Mouse (Mus musculus) erythroblast, adult 5-6 weeks (primary cell): ENCODE data around the gene Herc3. TPM values are rescaled to one million over a fixed set of nuclear protein-coding genes. Genes with fewer than 3 reads are reported as not detected.
"Not testable (repeated sequence)": the region's sequence is repeated elsewhere in the genome, so short reads cannot be mapped to it uniquely, and the experiment has no call there.

Source experiments
- ATAC-seq: replicated peaks from 2 replicates; pipeline ENCODE4 v1.8.0; 2016; ENCODE audit warnings: moderate number of reproducible peaks, mild to moderate bottlenecking, moderate TSS enrichment, inconsistent platforms; ENCODE audit not compliant: poor library complexity, low FRiP score, severe bottlenecking
- total RNA-seq, 2 experiments: library from RNA; stranded (forward) in 1 of 2; stranded (reverse) in 1 of 2; fragments of 150-400 nt in 1 of 2; fragments of 200-764, 138-1000 nt in 1 of 2; gene quantifications; 2 replicates each; pipeline versions ENCODE4 v1.2.3 to v1.2.4; 2015 to 2017; ENCODE audit warnings: low replicate concordance in 2 of 2

Gene Herc3
- total RNA-seq, 2 experiments from 2014 or later = 2.9 to 9.2 TPM

DNA sequence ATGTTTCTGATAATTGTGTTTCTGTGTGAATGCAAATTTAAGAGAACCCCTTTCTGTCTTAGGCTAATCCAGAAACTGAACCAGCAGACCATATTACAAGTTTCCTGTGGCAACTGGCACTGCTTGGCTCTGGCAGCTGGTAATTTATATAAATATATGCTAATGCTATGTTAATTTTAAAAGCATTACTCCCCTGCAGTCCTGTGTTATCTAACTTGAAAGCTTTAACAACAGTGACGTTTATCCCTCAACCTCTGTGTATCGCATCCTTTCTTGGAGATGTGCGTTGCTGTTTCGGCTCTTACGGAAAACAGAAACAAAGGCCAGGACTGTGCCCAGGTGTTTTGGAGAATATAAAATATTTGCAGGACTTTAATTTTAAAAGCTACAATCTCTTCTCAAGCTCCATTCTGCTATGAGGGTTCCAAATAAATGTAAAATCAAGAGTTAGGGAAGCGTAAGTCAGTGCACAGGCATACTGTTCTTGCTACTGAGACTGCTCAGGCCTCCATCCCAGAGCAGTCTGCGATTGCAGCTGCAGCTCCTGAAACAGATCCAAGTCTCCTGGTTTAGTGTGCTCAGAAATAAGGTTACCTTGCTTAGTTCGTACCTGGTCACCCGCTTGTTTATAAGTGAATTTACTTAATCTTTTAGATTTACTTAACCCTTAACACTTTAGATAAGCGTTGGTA lies 24.6 kb downstream of the Herc3 start:
- no peak for ATAC-seq

DNA sequence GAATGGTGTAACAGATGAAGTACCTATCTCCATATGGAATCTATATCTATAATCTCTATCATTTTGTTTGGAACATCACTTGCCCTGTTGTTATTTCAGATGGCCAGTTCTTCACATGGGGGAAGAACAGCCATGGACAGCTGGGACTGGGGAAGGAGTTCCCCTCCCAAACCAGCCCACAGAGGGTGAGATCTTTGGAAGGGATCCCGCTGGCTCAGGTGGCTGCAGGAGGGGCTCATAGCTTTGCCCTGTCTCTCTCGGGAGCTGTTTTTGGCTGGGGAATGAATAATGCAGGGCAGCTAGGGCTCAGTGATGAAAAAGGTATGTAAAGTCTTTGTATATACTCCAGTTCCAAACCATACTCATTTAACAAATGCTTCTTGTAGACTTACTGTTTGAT lies 25.2 kb downstream of the Herc3 start:
- ATAC-seq = no peak

DNA sequence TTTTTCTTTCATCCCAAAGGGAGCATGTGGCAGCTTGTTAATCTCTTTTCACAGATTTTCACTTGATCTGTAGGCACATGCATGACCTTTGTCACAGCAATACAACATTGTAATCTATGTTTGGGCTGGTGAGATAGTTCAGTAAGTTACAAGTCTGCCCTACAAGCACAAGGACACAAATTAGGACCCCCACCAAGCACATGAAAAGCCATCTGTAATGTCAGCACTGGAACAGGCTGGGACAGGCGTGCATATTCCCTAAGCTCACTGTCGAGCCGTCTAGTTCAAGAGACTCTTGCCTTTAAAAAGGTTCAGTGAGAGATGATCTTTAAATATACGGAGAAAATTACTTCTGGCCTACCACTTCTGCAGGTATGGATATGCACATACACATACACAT lies 28.3 kb downstream of the Herc3 start:
- no peak for ATAC-seq

DNA sequence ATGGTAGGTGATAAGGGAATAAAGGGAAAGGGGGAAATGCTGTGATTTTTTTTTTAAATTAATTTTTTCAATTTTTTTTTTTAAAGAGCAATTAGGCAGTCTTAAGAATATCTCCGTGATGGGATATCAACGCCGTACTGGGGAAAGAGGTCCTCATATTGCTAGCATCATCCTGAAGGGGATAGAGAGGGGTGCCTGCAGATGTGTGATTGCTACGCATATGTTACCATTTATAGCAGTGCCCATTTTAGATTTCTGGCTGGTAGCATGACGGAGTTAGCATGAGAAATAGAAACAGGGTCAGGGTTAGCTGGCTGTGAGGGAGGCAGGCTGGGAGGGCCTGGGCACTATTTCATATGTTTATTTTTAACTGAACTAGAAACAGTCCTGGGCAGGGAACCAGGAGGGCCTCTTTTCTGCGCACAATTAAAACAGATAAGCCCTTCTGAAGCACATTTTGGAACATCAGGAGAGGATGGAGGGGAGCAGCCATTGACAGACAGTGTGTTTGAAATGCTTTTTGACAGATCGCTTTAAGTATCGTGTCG lies 31.3 kb downstream of the Herc3 start:
- no peak for ATAC-seq

DNA sequence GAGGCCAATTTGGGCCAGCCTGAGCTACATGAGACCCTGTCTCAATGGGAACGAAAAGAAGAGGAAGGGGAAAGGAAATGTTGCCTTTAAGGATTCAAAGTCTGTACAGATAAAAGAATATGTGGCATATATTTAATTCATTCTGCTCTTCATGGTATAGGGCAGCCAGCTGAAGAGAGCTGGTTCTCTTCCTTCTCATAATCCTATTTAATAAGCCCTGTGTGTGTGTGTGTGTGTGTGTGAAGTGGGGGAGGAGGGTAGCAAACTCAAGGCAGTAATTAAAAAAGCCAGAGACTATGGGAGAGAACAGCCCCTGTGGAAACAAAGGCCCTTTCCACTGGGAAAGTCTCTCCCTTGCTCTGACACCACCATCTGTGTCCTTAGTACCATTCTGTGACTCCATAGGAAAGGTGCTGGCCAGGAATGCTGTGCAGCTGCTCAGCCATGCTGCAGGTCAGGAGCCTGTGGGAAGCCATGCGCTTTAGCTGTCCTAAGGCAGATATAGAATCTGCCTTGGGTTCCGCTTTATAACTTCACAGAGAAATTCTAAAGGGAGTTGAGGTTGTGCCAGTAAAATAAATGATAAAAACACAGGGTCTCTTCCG lies 32.5 kb downstream of the Herc3 start:
- no peak for ATAC-seq

DNA sequence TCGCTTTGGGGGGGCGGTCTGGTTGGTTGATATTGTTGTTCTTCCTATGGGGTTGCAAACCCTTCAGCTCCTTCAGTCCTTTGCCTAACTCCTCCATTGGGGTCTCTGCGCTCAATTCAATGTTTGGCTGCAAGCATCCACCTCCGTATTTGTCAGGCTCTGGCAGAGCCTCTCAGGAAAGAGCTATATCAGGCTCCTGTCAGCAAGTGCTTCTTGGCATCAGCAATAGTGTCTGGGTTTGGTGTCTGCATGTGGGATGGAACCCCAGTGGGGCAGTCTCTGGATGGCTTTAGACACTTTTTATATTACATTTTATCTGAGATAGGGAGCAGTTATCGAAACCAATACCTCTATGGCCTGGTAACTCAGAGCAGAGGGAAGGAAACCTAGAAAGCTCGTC lies 36.6 kb downstream of the Herc3 start:
- ATAC-seq = not testable (repeated sequence)

DNA sequence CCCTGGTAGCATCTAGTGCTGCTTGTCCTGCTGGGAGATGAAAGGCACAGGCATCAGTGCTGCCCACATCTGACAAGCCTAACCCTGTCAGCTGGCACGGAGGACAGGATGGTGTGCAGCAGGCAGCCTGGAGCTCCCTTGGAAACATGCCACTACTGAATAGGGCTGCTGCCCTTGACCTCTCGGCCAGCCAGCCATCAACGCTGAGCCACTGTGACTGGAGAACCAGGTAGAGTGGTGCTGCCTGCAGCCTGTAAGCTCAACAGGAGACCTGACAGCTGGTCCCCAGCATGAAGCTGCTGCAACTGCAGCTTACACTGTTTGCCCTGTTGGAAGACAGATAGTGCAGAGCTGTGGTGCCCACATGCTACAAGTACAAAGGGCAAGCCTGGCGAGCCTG lies 48.3 kb downstream of the Herc3 start:
- no peak for ATAC-seq

DNA sequence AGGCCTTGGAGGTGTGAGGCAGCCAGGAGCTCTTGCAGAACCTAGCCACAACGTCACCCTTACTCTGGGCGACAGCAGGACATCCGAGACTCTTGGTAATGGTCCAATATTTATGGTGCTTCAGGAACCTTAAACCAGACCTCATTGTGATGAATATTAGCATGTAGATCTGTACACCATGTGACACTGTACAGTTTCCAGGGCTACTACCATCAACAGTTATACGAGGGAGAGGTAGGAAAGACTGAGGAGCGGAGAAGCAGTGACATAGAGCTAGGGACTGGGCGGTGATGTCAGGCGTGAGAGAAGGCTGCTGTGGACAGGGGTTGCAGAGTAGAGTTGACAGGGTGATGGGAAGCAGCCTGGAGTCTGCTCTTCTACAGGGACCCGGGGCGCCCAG lies 48.7 kb downstream of the Herc3 start:
- ATAC-seq = no peak

DNA sequence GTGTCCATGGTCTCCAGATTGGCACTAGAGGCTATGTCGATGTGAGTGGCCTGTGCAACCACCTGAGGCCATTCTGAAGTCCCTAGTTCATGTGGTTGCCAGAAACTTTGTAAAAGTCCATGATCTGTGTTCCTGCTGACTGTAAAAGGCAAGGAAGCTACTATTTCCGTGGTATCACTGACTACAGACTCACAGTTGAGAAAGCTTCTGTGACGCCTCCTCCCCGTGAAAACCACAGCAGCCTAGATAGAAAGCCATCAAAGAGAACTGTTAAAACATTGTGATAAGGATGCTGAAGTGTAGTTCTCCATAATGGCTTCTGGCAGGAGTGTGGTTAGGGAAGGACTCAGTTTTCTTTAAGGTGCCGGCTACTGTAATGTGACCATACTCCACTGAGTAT lies 49.6 kb downstream of the Herc3 start:
- no peak for ATAC-seq

DNA sequence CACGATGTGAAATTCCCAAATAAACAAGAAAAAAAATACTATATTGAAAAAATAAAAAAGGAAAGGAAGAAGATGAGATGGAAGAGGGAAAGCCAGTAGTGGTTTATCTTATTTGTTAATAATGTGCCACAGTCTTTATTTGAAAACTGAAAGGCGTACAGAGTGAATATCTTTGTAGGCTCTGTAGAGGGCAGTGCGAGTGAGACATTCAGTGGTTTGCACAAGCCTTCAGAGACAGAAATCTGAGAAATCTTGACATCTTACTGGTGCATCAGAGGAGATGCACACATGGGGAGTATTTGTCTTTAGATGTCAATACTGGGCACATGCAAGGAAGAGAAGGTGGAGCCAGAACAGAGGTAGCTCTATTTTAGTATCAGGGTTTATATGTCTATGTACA lies 50.1 kb downstream of the Herc3 start:
- ATAC-seq = no peak

DNA sequence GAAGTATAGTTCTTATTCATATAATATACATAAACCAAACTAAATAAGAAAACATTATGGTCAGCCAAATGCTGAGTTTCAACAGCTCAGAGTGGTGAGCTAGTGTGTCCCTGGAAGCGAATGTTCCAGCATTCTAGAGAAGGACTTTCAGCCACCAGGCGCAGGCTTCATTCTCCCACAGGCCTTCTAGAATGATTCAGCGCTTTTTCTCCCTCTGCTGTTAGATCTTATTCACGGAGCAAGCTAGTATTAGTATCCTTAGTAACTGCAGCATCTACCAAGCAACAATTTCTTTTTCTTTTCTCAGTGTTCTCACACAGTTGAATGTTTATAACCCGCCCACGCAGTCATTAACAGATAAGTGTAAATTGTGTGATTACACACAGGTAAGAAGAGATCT lies 51.0 kb downstream of the Herc3 start:
- ATAC-seq = no peak

DNA sequence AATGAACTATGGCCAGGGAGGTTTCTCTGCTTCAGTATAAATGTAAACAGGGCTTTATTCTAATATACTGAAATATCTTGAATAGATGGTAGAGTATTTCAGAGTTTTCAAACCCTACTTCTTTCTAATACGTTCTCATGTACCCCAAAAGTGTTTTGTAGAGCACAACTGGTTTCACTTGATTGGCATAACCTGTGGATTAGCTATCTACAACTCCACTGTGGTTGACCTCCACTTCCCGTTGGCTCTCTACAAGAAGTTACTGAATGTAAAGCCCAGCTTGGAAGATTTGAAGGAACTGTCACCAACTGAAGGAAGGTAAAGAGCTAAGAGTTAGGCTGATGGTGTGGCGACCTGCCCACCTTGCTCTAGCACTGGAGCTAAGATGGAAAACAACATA lies 58.7 kb downstream of the Herc3 start:
- no peak for ATAC-seq

DNA sequence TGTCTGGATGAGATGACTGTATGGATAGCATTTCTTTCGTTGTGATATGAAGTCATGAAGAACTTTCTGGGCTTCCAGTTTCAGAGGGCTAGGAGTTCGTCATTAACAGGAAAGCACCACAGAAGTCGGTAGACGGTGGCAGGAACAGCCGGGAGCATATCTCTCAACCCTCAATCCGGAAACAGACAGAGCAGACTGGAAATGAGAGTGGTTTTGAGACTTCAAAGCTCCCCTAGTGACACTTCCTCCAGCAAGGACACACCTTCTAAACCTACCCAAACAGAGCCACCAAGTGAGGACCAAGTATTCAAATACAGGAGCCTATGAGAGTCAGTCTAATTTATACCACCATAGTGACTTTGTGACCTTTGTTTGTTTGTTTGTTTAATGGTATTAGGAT lies 62.0 kb downstream of the Herc3 start:
- ATAC-seq = no peak

DNA sequence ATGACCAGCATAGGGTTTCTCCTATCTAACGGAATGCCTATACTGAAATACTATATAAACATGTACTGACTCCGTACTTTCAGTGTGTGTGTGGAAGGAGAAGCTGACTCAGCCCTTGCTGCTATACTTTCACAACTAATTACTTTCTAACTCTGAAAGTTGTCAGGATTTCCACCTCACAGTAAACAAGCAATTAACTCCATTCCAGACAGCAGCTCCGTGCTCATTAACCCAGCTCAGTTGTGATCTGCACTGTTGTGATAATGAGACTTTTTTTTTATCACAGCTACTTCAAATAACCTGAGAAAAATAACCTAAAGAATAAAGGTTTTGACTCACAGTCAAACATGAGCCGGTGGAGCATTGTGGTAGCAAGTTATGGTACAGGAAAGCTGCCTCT lies 63.7 kb downstream of the Herc3 start:
- ATAC-seq = no peak

DNA sequence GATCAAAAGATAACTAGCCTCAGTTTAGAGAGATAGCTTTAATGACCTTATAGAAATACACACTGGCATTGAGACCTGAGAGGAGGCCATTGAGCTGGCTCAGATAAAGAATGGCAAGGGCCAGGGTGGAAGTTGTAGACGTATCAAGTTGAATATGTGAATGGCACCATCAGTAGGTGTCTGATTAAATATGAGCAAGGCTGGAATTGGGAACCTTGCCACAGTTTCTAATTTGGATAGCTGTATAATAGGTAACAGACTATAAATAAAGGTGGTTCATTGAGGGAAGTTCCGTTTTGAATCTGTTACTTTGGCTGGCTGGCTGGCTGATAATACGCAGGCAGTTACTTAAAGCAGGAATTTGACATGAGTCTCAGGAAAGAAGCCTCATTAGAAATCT lies 65.4 kb downstream of the Herc3 start:
- no peak for ATAC-seq

DNA sequence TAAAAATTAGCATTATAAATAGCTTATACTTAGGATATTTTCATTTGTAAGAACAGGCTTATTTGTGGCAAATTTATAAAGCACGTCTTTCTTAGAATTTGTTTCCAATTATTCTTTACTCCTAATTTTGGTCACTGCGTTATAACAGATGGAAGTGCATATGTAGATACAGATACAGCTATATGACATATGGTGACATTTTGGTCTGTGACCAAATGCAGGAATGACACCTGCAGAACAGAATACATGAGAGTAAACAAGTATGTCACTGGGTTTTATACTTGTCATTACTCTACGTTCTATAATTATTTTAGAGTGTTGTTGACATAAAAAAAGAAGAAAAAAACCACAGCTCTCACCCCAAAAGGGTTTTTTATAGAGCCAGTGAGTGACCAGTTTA lies 67.8 kb downstream of the Herc3 start:
- ATAC-seq = no peak

DNA sequence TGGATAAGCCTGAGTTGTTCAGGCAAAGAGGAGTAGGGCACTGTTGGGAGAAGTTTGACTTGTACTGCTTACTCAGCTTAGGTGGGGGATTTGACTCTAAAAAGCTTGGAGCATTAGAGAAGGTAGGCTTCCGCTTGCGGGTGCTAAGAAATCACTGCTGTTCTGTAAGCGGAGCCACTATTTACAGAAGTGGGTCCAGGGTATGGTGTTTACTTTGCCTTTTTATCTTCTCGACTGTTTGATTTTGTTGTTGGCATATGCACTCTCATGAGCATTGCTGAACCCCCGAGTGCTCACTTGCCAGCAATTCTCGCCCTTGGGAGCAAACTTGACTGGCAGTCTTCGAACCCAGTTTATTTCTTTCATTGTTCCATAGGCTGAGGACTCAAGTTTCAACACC lies 69.3 kb downstream of the Herc3 start:
- ATAC-seq = no peak

DNA sequence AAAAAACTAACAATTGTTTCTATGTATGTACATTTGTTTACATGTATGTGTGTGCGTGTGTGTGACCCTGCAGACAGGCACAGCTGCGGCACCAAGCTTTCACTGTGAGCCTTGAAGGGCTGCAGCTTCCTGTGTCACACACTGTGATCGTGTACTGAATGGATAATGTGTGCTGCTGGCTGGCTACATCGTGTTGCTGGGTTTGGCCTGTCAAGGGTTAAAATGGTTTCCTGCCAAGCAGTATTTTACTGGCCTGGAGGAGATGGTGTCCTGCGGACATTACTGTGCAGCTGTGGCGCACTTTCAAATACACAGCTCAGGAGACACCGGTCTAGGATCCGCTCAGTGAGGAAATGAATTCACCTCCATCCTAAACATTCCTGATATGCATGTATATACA lies 71.9 kb downstream of the Herc3 start:
- ATAC-seq = no peak

DNA sequence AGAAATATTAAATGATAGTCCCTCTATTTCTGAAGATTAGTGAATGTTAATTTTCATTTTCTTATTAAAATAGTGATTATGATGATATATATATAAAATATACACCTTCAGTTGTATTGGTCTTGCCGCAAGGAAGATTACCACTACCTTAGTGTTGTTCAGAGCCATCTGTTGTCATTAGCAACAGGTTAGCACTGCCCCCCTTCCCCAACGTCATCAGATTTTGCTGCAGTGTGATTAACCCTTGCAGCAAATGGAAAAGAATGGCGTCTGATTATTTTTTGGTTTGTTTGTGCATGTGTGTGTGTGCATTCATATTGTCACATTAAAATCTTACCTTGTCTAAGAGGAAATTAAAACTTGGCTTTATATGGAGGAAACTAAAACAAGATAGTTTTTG lies 73.3 kb downstream of the Herc3 start:
- ATAC-seq = no peak

DNA sequence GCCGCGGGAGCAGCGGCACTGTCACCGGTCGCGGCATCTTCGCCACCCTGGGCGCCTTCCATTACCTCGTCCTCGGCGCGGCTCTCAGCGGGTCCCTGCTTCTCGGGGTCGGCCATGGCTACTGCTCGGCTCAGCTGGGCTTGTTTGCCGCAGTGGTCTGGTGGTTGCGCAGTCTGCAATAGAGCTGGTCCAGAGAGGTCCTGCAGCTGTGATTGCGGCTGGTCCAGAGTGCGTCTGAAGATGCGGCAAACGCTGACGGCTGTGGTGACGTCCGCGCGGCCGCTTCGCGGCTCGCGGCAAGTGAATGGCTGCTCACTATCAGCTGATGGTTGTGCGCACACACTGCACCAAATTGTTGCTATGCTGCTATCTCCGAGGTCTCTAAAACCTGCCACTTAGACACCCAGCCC lies 75.6 kb downstream of the Herc3 start, which contains the start of gene Nap1l5:
Gene Nap1l5, minus strand, starts transcription at position 225 of the 410 bp plus-strand sequence.
- no peak for ATAC-seq

DNA sequence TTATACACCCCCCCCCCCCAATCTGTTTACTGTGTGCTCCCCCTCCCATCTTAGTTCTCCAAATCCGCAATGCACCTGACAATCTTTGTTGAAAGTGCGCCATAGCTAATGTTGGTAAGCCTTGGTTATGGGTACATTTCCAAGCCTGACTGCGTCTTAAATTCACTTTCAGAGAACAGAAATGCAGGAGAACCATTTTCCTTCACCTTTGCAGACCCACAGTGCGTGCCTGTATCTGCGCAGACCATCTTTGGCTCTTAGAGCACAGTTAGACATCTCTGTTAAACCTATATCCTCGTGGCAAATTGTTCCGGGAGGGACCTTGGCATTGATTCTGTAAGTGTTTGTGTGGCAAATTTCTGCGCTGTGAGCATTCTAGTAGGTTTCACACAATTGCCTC lies 76.1 kb downstream of the Herc3 start:
- no peak for ATAC-seq

DNA sequence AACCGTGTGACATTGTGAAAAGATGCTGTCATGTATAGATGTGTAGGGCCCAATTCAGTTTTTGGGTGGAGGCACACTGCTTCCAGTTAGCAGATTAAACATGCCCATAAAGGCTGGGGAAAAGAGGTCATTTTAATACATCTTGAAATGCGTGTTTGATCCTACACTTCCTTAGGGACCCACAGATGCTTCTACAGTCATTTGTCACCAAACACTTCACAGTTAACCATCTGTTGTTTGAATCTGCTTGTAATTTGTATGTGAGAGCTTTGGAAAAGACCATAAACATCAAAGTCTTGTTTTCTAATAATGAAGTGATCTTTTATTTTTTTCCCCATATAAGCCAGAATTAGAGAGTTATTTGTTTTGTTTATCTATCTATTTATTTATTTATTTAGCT lies 76.5 kb downstream of the Herc3 start:
- ATAC-seq = no peak
